Mouse (Mus musculus): Measurements from ENCODE around the gene Vps13d. TPM values are rescaled to one million over a fixed set of nuclear protein-coding genes. Genes with fewer than 3 reads are reported as not detected.

Gene Vps13d
- polyA plus RNA-seq, 1 experiment: 54.9 TPM

Other genes with a start within 250 kb of the Vps13d start
- gene Tnfrsf1b, start 51.9 kb upstream of the Vps13d start, polyA plus RNA-seq (2012; rRNA removed): 3.0 TPM in 2 replicates
- gene Tnfrsf8, start 120.2 kb upstream of the Vps13d start, polyA plus RNA-seq (2012; rRNA removed): 2.7 and 3.2 TPM in 2 replicates

Data from frontal cortex, adult 2 months (tissue).